Mouse (Mus musculus) lung, adult 10 weeks (tissue): ENCODE data around the gene F2. TPM values are rescaled to one million over a fixed set of nuclear protein-coding genes. Genes with fewer than 3 reads are reported as not detected.

ENCODE experiments used
- polyA plus RNA-seq: library from polyadenylated mRNA; stranded (reverse); fragments of 350-450 nt; fragmentation: Illumina TruSeq; extraction: RNeasy Lipid Tissue Mini Kit (QIAGEN cat#74804); gene quantifications from one replicate; pipeline ENCODE4 v1.2.3, GENCODE M21; 2014; ENCODE audit warnings: low read depth, low replicate concordance; ENCODE audit not compliant: insufficient read depth

The F2 gene
- polyA plus RNA-seq, result 0.19 TPM

GRCm38 (mm10) chr2:91636229-91636628, at the start of gene F2:
Gene F2, minus strand, starts transcription at chr2:91636414.

GRCm38 (mm10) chr2:91649553-91650359, 13.5 kb upstream of the F2 start, which contains the start of the genes Zfp408 and Arhgap1:
Gene Zfp408, minus strand, starts transcription at chr2:91649791.
Gene Arhgap1, plus strand, starts transcription at chr2:91649860.

Other genes starting within 250 kb of the F2 start
- gene 1110051M20Rik, start 191.7 kb downstream of the F2 start, polyA plus RNA-seq, result 26.7 TPM
- 13.9 TPM for gene Lrp4, start 178.9 kb downstream of the F2 start, polyA plus RNA-seq
- gene Ckap5, start 109.7 kb downstream of the F2 start, polyA plus RNA-seq, result 7.9 TPM
- gene Zfp408, start 13.4 kb upstream of the F2 start, polyA plus RNA-seq, result 3.3 TPM
- 54.7 TPM for gene Arhgap1, start 13.4 kb upstream of the F2 start, polyA plus RNA-seq
- 18.3 TPM for gene Atg13, start 74.2 kb upstream of the F2 start, polyA plus RNA-seq
- 5.2 TPM for gene Harbi1, start 74.4 kb upstream of the F2 start, polyA plus RNA-seq
- gene Ambra1, start 93.7 kb upstream of the F2 start, polyA plus RNA-seq, result 7.7 TPM